Mouse (Mus musculus): ENCODE data around the gene Atp1b2. TPM values are rescaled to one million over a fixed set of nuclear protein-coding genes. Genes with fewer than 3 reads are reported as not detected.
"Not testable (repeated sequence)": the region's sequence is repeated elsewhere in the genome, so short reads cannot be mapped to it uniquely, and the experiment has no call there.

Atp1b2 gene
- polyA plus RNA-seq (2015; fragmentation: Nextera tagmentation; extraction: Ambion mirVana): 5.7 and 6.0 TPM in 2 replicates

- Histone ChIP-seq H3K4me1 (peaks cover 13% of the 10 kb centered on the region), H3K4me2 (replicated peaks) (peak within 1 kb of the TSS; percentile 100), H3K9me3 (no peaks in the 10 kb centered on the region), H3K9ac (peak within 1 kb of the TSS; percentile 80), H3K4me3 (peak within 1 kb of the TSS; percentile 64), H3K27me3 (peaks cover 29% of the 10 kb centered on the region), H3K27ac (no peak within 1 kb of the TSS), H3K36me3 (0 out of 2 replicates have a peak, but pooled peaks cover 4% of the 10 kb centered on the region)
- WGBS: 1% methylated on average over 32 of the region's 32 CpGs
- peak; percentile 90 for ATAC-seq (ENCODE audit: low FRiP score, low read depth)
Observed at GRCm38 (mm10) chr11:69605726-69606490, at the start of gene Atp1b2. Atp1b2 (minus strand) TSS chr11:69605942.

DNA sequence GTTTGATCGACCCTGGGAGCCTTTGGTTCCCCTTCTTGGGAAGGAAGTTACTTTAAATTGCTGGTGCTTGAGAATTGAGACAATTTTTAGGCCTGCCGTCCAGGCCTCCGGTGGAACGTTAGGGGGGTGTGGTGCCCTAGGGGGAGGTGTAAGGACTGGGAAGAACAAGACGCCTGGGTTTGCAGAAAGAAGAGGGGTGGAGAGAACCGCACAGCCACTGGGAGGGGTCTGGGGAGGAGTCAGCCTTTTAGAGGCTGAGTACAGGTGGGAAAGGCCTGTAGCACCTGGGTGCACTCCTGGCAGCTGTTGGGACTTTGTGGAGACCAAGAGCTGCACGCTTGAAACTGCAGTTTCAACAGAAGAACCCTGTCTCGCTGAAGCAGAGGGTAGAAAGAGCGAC, 49.0 kb upstream of the Atp1b2 start:
- H3K9ac ChIP-seq: peak overlapping the region; percentile 26; the same call in 1 of the 2 replicates
- no peak overlapping the region for H3K4me3 ChIP-seq

DNA sequence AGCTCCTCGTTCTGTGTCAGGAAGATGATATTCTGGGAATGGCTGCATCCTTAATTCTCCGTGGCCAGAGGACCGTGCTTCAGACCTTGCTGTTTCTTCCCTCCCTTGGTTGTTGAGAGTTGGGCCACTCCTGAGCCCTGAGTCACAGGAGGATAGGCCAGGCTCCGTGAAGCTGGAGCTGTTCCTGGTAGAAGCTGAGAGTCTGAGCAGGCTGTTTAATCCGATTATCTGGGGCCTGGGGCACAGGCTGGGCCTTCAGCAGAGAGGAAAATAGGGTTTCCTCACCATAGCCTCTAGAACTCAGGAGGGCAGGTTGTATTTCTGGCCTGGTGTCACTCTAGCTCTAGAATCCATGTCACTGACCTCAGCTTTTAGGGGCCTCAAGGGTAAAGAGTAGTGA, 47.7 kb upstream of the Atp1b2 start:
- Histone ChIP-seq H3K9ac (0 out of 2 replicates have a peak overlapping the region, but pooled peaks have one; percentile 36), H3K9me3 (no peaks in the 10 kb centered on the region), H3K4me2 (replicated peaks) (no peak overlapping the region), H3K27me3 (no peaks in the 10 kb centered on the region), H3K36me3 (peaks cover 83% of the 10 kb centered on the region), H3K4me1 (peaks cover 24% of the 10 kb centered on the region), H3K27ac (no peak overlapping the region), H3K4me3 (no peak overlapping the region)
- ATAC-seq (ENCODE audit: low FRiP score, low read depth): no peak
- WGBS: 76% methylated on average over 5 of the region's 5 CpGs

More for the DNA sequence above, 49.0 kb upstream of the Atp1b2 start:
- H3K36me3 ChIP-seq: peaks cover 82% of the 10 kb centered on the region
- no peaks in the 10 kb centered on the region for H3K9me3 ChIP-seq
- no peaks in the 10 kb centered on the region for H3K27me3 ChIP-seq
- H3K4me2 ChIP-seq (replicated peaks): no peak overlapping the region
- WGBS: 24% methylated on average over 9 of the region's 9 CpGs
- H3K27ac ChIP-seq: peak overlapping the region; percentile 55; the same call in 1 of the 2 replicates
- peaks cover 24% of the 10 kb centered on the region for H3K4me1 ChIP-seq
- no peak for ATAC-seq (ENCODE audit: low FRiP score, low read depth)

GRCm38 (mm10) chr11:69645860-69646259, 40.1 kb upstream of the Atp1b2 start:
- H3K9me3 ChIP-seq: no peaks in the 10 kb centered on the region
- no peak overlapping the region for H3K9ac ChIP-seq
- 92% methylated on average over 5 of the region's 5 CpGs for WGBS
- H3K36me3 ChIP-seq: peaks cover 98% of the 10 kb centered on the region
- no peaks in the 10 kb centered on the region for H3K4me1 ChIP-seq
- H3K27ac ChIP-seq: no peak overlapping the region
- ATAC-seq (ENCODE audit: low FRiP score, low read depth): no peak
- no peaks in the 10 kb centered on the region for H3K27me3 ChIP-seq
- no peak overlapping the region for H3K4me2 ChIP-seq (replicated peaks)
- no peak overlapping the region for H3K4me3 ChIP-seq

DNA sequence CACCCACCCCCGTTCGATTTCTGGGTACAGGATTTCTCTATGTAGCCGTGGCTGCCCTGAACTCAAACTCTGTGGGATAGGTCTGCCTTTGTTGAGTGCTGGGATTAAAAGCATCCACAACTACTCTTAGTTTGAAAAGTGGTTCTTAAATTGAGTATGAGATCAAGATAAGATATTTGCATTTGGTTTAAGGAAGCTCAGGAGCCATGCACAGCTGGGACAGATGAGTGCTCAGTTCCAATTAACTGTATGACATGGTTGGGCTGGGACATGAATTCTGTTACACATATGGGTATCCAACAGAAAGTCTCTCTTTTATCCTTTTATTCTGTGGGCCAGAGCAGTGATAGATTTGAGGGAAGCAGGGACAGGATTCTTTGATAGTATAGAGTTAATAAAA, 29.7 kb upstream of the Atp1b2 start:
- peaks cover 22% of the 10 kb centered on the region for H3K4me1 ChIP-seq
- H3K27ac ChIP-seq: no peak overlapping the region
- peak overlapping the region; percentile 79 for H3K4me2 ChIP-seq (replicated peaks)
- H3K36me3 ChIP-seq: peaks cover 36% of the 10 kb centered on the region
- no peaks in the 10 kb centered on the region for H3K27me3 ChIP-seq
- 88% methylated on average over 3 of the region's 3 CpGs for WGBS
- 0 out of 2 replicates have a peak overlapping the region, but pooled peaks have one; percentile 4 for H3K9ac ChIP-seq
- no peak overlapping the region for H3K4me3 ChIP-seq
- H3K9me3 ChIP-seq: no peaks in the 10 kb centered on the region
- no peak for ATAC-seq (ENCODE audit: low FRiP score, low read depth)

DNA sequence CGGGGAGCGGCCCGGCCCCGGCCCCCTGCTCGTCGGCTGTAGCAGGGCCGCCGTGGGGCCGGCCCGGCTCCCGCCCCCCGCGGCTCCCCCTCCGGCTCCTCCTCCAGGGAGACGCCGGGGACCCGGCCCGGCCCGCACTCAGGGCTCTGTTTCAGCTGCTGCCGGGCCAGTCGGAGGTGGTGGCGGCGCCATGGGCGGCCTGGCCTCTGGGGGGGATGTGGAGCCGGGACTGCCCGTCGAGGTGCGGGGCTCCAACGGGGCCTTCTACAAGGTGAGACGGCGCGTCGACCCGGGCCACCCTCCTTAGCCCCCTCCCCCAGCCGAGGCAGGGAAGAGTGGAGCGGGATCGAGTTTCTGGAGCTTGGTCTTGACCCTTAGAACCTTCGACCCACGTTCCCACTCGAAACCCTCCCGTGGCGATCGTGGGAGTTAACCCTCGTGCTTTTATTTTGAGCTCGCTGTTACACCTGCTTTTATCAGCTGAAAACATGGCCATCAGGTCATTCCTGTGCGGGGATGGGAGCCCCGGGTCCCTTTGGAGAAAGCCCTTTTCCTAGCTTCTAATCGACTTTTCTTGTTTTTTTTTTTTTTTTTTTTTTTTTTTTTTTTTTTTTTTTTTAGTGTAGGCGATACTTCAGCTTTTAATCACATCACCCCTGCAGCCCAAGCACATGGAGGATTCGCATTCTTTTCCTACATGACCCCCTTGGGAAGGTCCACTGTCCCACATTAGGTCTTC, 27.6 kb upstream of the Atp1b2 start:
- WGBS: under 1% methylated on average over 36 of the region's 50 CpGs
- peak overlapping the region; percentile 75 for H3K4me3 ChIP-seq
- peak; percentile 52 for ATAC-seq (ENCODE audit: low FRiP score, low read depth)
- H3K9me3 ChIP-seq: no peaks in the 10 kb centered on the region
- peak overlapping the region; percentile 96 for H3K9ac ChIP-seq
- peak overlapping the region; percentile 94 for H3K27ac ChIP-seq
- peaks cover 19% of the 10 kb centered on the region for H3K36me3 ChIP-seq
- H3K4me1 ChIP-seq: peaks cover 22% of the 10 kb centered on the region
- no peaks in the 10 kb centered on the region for H3K27me3 ChIP-seq
- peak overlapping the region; percentile 79 for H3K4me2 ChIP-seq (replicated peaks)

DNA sequence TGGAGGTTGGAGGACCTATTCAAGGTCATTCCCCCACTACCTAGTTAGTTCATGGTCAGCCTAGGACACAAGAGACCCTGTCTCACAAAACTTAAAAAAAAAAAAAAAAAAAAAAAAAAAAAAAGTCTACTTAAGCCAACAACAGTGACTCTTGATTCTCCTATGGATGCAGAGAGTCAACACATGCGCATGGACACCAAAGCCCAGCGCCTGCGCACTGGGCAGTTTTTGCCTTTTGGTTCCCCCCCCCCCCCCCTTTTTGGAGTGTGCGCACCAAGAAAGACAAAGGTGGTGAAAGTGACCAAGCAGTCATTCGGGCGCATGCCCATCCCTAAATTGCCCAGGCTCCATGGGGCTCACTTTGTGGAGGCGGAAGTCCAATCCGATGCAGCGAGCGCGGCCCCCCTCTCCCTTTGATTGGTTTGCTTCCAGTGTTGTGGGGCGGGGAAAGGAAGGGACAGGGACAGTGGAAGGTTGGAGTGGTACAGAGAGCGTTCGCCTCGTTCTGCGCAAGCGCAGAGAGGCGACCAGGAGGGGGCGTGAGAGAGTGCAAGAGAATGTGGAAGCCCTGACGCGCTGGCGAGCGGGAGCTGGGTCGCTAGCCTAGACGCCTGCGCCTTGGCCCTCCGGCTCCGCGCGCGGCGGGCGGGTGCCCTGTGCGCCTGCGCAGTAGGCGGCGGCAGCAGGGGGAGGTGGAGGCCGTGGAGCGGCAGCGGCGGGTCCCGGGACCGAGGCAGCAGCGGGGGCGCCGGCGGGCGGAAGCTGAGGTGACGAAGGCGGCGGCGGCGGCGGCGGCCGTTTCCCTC, 26.7 kb upstream of the Atp1b2 start, which contains the start of gene Fxr2:
Gene Fxr2 (plus strand): TSS at position 707 of the 806 bp plus-strand sequence.
- peaks cover 14% of the 10 kb centered on the region for H3K36me3 ChIP-seq
- peak within 1 kb of the TSS; percentile 94 for H3K27ac ChIP-seq
- peak within 1 kb of the TSS; percentile 96 for H3K9ac ChIP-seq
- ATAC-seq (ENCODE audit: low FRiP score, low read depth): peak; percentile 98
- H3K4me2 ChIP-seq (replicated peaks): peak within 1 kb of the TSS; percentile 79
- 1% methylated on average over 37 of the region's 56 CpGs for WGBS
- H3K4me3 ChIP-seq: peak within 1 kb of the TSS; percentile 75
- H3K9me3 ChIP-seq: no peaks in the 10 kb centered on the region
- H3K27me3 ChIP-seq: no peaks in the 10 kb centered on the region
- peaks cover 22% of the 10 kb centered on the region for H3K4me1 ChIP-seq

- Histone ChIP-seq H3K9me3 (no peaks in the 10 kb centered on the region), H3K4me1 (peaks cover 12% of the 10 kb centered on the region), H3K4me2 (replicated peaks) (no peak overlapping the region), H3K27me3 (no peaks in the 10 kb centered on the region), H3K36me3 (no peaks in the 10 kb centered on the region), H3K4me3 (no peak overlapping the region), H3K9ac (no peak overlapping the region), H3K27ac (no peak overlapping the region)
- no peak for ATAC-seq (ENCODE audit: low FRiP score, low read depth)
- 74% methylated on average over 1 of the region's 1 CpGs for WGBS
Observed at GRCm38 (mm10) chr11:69629802-69630201, 24.1 kb upstream of the Atp1b2 start.

- Histone ChIP-seq H3K9ac (no peak overlapping the region), H3K36me3 (no peaks in the 10 kb centered on the region), H3K4me1 (no peaks in the 10 kb centered on the region), H3K4me2 (replicated peaks) (no peak overlapping the region), H3K27me3 (no peaks in the 10 kb centered on the region), H3K9me3 (no peaks in the 10 kb centered on the region), H3K4me3 (no peak overlapping the region), H3K27ac (no peak overlapping the region)
- no peak for ATAC-seq (ENCODE audit: low FRiP score, low read depth)
- whole genome bisulfite sequencing: 34% methylated on average over 6 of the region's 6 CpGs
Observed at GRCm38 (mm10) chr11:69628286-69628685, 22.5 kb upstream of the Atp1b2 start.

- H3K4me3 ChIP-seq; H3K9ac ChIP-seq; H3K27ac ChIP-seq; H3K36me3 ChIP-seq; H3K27me3 ChIP-seq; H3K9me3 ChIP-seq; ATAC-seq (ENCODE audit: low FRiP score, low read depth); H3K4me2 ChIP-seq (replicated peaks): not testable (repeated sequence)
- 90% methylated on average over 2 of the region's 2 CpGs for WGBS
- peaks cover 12% of the 10 kb centered on the region for H3K4me1 ChIP-seq
Observed at GRCm38 (mm10) chr11:69624339-69624738, 18.6 kb upstream of the Atp1b2 start.

GRCm38 (mm10) chr11:69623006-69623405, 17.3 kb upstream of the Atp1b2 start:
- ATAC-seq (ENCODE audit: low FRiP score, low read depth): no peak
- no peak overlapping the region for H3K27ac ChIP-seq
- peak overlapping the region; percentile 81 for H3K4me2 ChIP-seq (replicated peaks)
- peaks cover 12% of the 10 kb centered on the region for H3K4me1 ChIP-seq
- no peaks in the 10 kb centered on the region for H3K36me3 ChIP-seq
- H3K9me3 ChIP-seq: no peaks in the 10 kb centered on the region
- peak overlapping the region; percentile 78; the same call in 1 of the 2 replicates for H3K9ac ChIP-seq
- peak overlapping the region; percentile 54 for H3K4me3 ChIP-seq
- no peaks in the 10 kb centered on the region for H3K27me3 ChIP-seq
- 68% methylated on average over 4 of the region's 4 CpGs for WGBS

Data from limb, embryonic 13.5 days (tissue).